Mouse (Mus musculus) neural tube, embryonic 15.5 days (tissue): ENCODE results near the gene Pex14. TPM values are rescaled to one million over a fixed set of nuclear protein-coding genes. Genes with fewer than 3 reads are reported as not detected.

Experiments
- ATAC-seq: fragments of 200-750 bp; cut with Nextera tagmentation; 2 replicates; pipeline ENCODE4 v1.8.0; 2017; ENCODE audit warnings: mild to moderate bottlenecking, moderate TSS enrichment, moderate library complexity; ENCODE audit not compliant: low FRiP score
- H3K27ac ChIP-seq: fragments of 300-500 bp; sonication (generic); replicated peaks from 2 replicates; pipeline ENCODE4 v1.5.1; 2015; ENCODE audit warnings: mild to moderate bottlenecking, inconsistent platforms
- H3K27me3 ChIP-seq: fragments of 300-500 bp; sonication (generic); replicated peaks from 2 replicates; pipeline ENCODE4 v1.6.1; 2015; ENCODE audit warnings: inconsistent platforms
- H3K36me3 ChIP-seq: fragments of 300-500 bp; sonication (generic); 2 replicates; pipeline ENCODE4 v1.6.1; 2015; ENCODE audit warnings: inconsistent platforms
- H3K4me1 ChIP-seq: fragments of 300-500 bp; sonication (generic); 2 replicates; pipeline ENCODE4 v1.6.1; 2015; ENCODE audit warnings: inconsistent platforms
- H3K4me2 ChIP-seq: fragments of 300-500 bp; sonication (generic); 2 replicates; pipeline ENCODE4 v1.6.1; 2015; ENCODE audit warnings: inconsistent platforms, mild to moderate bottlenecking, moderate library complexity
- H3K4me3 ChIP-seq: fragments of 300-500 bp; sonication (generic); replicated peaks from 2 replicates; pipeline ENCODE4 v1.5.1; 2015; ENCODE audit warnings: mild to moderate bottlenecking, inconsistent platforms
- H3K9ac ChIP-seq: fragments of 300-500 bp; sonication (generic); replicated peaks from 2 replicates; pipeline ENCODE4 v1.6.1; 2015; ENCODE audit warnings: mild to moderate bottlenecking, inconsistent platforms
- H3K9me3 ChIP-seq: fragments of 300-500 bp; sonication (generic); replicated peaks from 2 replicates; pipeline ENCODE4 v1.6.1; 2016; ENCODE audit warnings: inconsistent platforms
- WGBS: fragments of 180-500 bp; shearing (Covaris S2); methylation state at CpG from one replicate; pipeline ENCODE4 v1.1.7; 2015; ENCODE audit warnings: mixed read lengths; 5-methylcytosine and 5-hydroxymethylcytosine counted together
- polyA plus RNA-seq: library from polyadenylated mRNA; unstranded; fragments of >200 nt; fragmentation: Nextera tagmentation; extraction: Ambion mirVana; gene quantifications from 2 replicates; pipeline ENCODE4 v1.2.1, GENCODE M21; 2015

Gene Pex14
- polyA plus RNA-seq, 1 experiment from 2014 or later: 60.0 TPM

- 43% methylated on average over 9 of the region's 9 CpGs for WGBS
- Histone ChIP-seq H3K27ac (peak overlapping the region; percentile 33; the same call in 1 of the 2 replicates), H3K4me1 (peaks cover 47% of the 10 kb centered on the region)
Measured at GRCm38 (mm10) chr4:148978221-148978855, 121.3 kb downstream of the Pex14 start.

GRCm38 (mm10) chr4:148974833-148975232 lies 124.8 kb downstream of the Pex14 start:
- no peaks in the 10 kb centered on the region for H3K36me3 ChIP-seq
- ATAC-seq: no peak
- H3K9me3 ChIP-seq: no peaks in the 10 kb centered on the region
- peaks cover 54% of the 10 kb centered on the region for H3K4me1 ChIP-seq
- H3K27ac ChIP-seq: no peak overlapping the region; the same call in 1 of the 2 replicates
- no peak overlapping the region for H3K4me3 ChIP-seq
- WGBS: 30% methylated on average over 7 of the region's 7 CpGs
- H3K27me3 ChIP-seq: no peaks in the 10 kb centered on the region
- no peak overlapping the region for H3K4me2 ChIP-seq
- H3K9ac ChIP-seq: no peak overlapping the region

More at GRCm38 (mm10) chr4:148978221-148978855, 121.3 kb downstream of the Pex14 start:
- no peaks in the 10 kb centered on the region for H3K9me3 ChIP-seq
- H3K4me2 ChIP-seq: no peak overlapping the region
- no peak overlapping the region for H3K9ac ChIP-seq
- H3K36me3 ChIP-seq: no peaks in the 10 kb centered on the region
- H3K4me3 ChIP-seq: no peak overlapping the region
- H3K27me3 ChIP-seq: no peaks in the 10 kb centered on the region
- ATAC-seq: no peak

- Histone ChIP-seq H3K4me3 (no peak overlapping the region), H3K9ac (no peak overlapping the region), H3K27me3 (no peaks in the 10 kb centered on the region), H3K36me3 (no peaks in the 10 kb centered on the region), H3K27ac (no peak overlapping the region), H3K4me1 (peaks cover 53% of the 10 kb centered on the region), H3K9me3 (no peaks in the 10 kb centered on the region), H3K4me2 (no peak overlapping the region)
- ATAC-seq: no peak
- WGBS: 73% methylated on average over 14 of the region's 14 CpGs
Measured at GRCm38 (mm10) chr4:148973387-148973786, 126.3 kb downstream of the Pex14 start.

GRCm38 (mm10) chr4:148972707-148973106 lies 127.0 kb downstream of the Pex14 start:
- Histone ChIP-seq H3K4me2 (no peak overlapping the region), H3K9me3 (no peaks in the 10 kb centered on the region), H3K4me1 (peaks cover 54% of the 10 kb centered on the region), H3K27me3 (no peaks in the 10 kb centered on the region), H3K9ac (no peak overlapping the region), H3K4me3 (no peak overlapping the region), H3K27ac (peak overlapping the region; percentile 28; the same call in 1 of the 2 replicates), H3K36me3 (no peaks in the 10 kb centered on the region)
- WGBS: 61% methylated on average over 14 of the region's 14 CpGs
- no peak for ATAC-seq

- no peak for ATAC-seq
- H3K4me1 ChIP-seq: peaks cover 63% of the 10 kb centered on the region
- H3K9me3 ChIP-seq: no peaks in the 10 kb centered on the region
- H3K4me3 ChIP-seq: no peak overlapping the region
- WGBS: 62% methylated on average over 3 of the region's 3 CpGs
- H3K27me3 ChIP-seq: no peaks in the 10 kb centered on the region
- H3K36me3 ChIP-seq: no peaks in the 10 kb centered on the region
- no peak overlapping the region for H3K4me2 ChIP-seq
- H3K9ac ChIP-seq: no peak overlapping the region
- H3K27ac ChIP-seq: no peak overlapping the region
Measured at GRCm38 (mm10) chr4:148971613-148972242, 127.9 kb downstream of the Pex14 start.

- no peak overlapping the region for H3K27ac ChIP-seq
- H3K4me3 ChIP-seq: no peak overlapping the region
- 94% methylated on average over 4 of the region's 4 CpGs for WGBS
- peaks cover 67% of the 10 kb centered on the region for H3K4me1 ChIP-seq
- H3K4me2 ChIP-seq: no peak overlapping the region
- H3K9me3 ChIP-seq: no peaks in the 10 kb centered on the region
- no peaks in the 10 kb centered on the region for H3K36me3 ChIP-seq
- no peak for ATAC-seq
- no peaks in the 10 kb centered on the region for H3K27me3 ChIP-seq
- H3K9ac ChIP-seq: no peak overlapping the region
Measured at GRCm38 (mm10) chr4:148970742-148971141, 128.9 kb downstream of the Pex14 start.

GRCm38 (mm10) chr4:148969610-148970009 lies 130.1 kb downstream of the Pex14 start:
- Histone ChIP-seq H3K27ac (no peak overlapping the region), H3K36me3 (no peaks in the 10 kb centered on the region), H3K9me3 (no peaks in the 10 kb centered on the region), H3K4me1 (peaks cover 63% of the 10 kb centered on the region), H3K4me3 (no peak overlapping the region), H3K4me2 (no peak overlapping the region), H3K27me3 (no peaks in the 10 kb centered on the region), H3K9ac (no peak overlapping the region)
- 53% methylated on average over 5 of the region's 5 CpGs for WGBS
- ATAC-seq: no peak

- Histone ChIP-seq H3K4me1 (peaks cover 60% of the 10 kb centered on the region), H3K27ac (peak overlapping the region; percentile 23; the same call in 1 of the 2 replicates), H3K9ac (no peak overlapping the region), H3K4me2 (no peak overlapping the region), H3K4me3 (no peak overlapping the region), H3K9me3 (no peaks in the 10 kb centered on the region), H3K27me3 (no peaks in the 10 kb centered on the region), H3K36me3 (no peaks in the 10 kb centered on the region)
- WGBS: 75% methylated on average over 5 of the region's 5 CpGs
- no peak for ATAC-seq
Measured at GRCm38 (mm10) chr4:148968859-148969258, 130.8 kb downstream of the Pex14 start.

GRCm38 (mm10) chr4:148966132-148966531 lies 133.5 kb downstream of the Pex14 start:
- no peak for ATAC-seq
- peaks cover 47% of the 10 kb centered on the region for H3K4me1 ChIP-seq
- H3K9me3 ChIP-seq: no peaks in the 10 kb centered on the region
- no peak overlapping the region for H3K4me3 ChIP-seq
- no peak overlapping the region for H3K27ac ChIP-seq
- no peaks in the 10 kb centered on the region for H3K27me3 ChIP-seq
- 0 out of 2 replicates have a peak, but pooled peaks cover 3% of the 10 kb centered on the region for H3K36me3 ChIP-seq
- H3K9ac ChIP-seq: no peak overlapping the region
- 68% methylated on average over 5 of the region's 5 CpGs for WGBS
- H3K4me2 ChIP-seq: no peak overlapping the region

- no peak overlapping the region for H3K9ac ChIP-seq
- no peak overlapping the region for H3K4me2 ChIP-seq
- ATAC-seq: no peak
- H3K36me3 ChIP-seq: 0 out of 2 replicates have a peak, but pooled peaks cover 3% of the 10 kb centered on the region
- H3K4me3 ChIP-seq: no peak overlapping the region
- H3K27me3 ChIP-seq: no peaks in the 10 kb centered on the region
- WGBS: 81% methylated on average over 10 of the region's 10 CpGs
- no peak overlapping the region for H3K27ac ChIP-seq
- no peaks in the 10 kb centered on the region for H3K9me3 ChIP-seq
- H3K4me1 ChIP-seq: peaks cover 35% of the 10 kb centered on the region
Measured at GRCm38 (mm10) chr4:148964541-148965310, 134.9 kb downstream of the Pex14 start.

GRCm38 (mm10) chr4:148962096-148962495 lies 137.6 kb downstream of the Pex14 start:
- no peaks in the 10 kb centered on the region for H3K9me3 ChIP-seq
- 100% methylated on average over 1 of the region's 1 CpGs for WGBS
- peaks cover 11% of the 10 kb centered on the region for H3K4me1 ChIP-seq
- no peak overlapping the region for H3K4me3 ChIP-seq
- no peak overlapping the region for H3K4me2 ChIP-seq
- H3K27me3 ChIP-seq: no peaks in the 10 kb centered on the region
- H3K27ac ChIP-seq: no peak overlapping the region
- 0 out of 2 replicates have a peak, but pooled peaks cover 3% of the 10 kb centered on the region for H3K36me3 ChIP-seq
- no peak for ATAC-seq
- H3K9ac ChIP-seq: no peak overlapping the region
